Mouse (Mus musculus) layer of hippocampus, adult 9-11 months (tissue): ENCODE measurements around the gene Map7d1.

Experiments
- DNase-seq: peaks from one replicate; pipeline ENCODE4 v3.0.0; 2022

The Map7d1 gene

GRCm38 (mm10) chr4:126200656-126201055, 55.5 kb downstream of the Map7d1 start:
- no peak for DNase-seq

- DNase-seq = no peak
Observed at GRCm38 (mm10) chr4:126200036-126200435, 56.1 kb downstream of the Map7d1 start.

- DNase-seq = no peak
Observed at GRCm38 (mm10) chr4:126199556-126199955, 56.6 kb downstream of the Map7d1 start.

GRCm38 (mm10) chr4:126197485-126197884, 58.7 kb downstream of the Map7d1 start:
- no peak for DNase-seq

GRCm38 (mm10) chr4:126194916-126195315, 61.2 kb downstream of the Map7d1 start:
- DNase-seq = no peak

- DNase-seq = no peak
Observed at GRCm38 (mm10) chr4:126194216-126194615, 61.9 kb downstream of the Map7d1 start.

- DNase-seq = no peak
Observed at GRCm38 (mm10) chr4:126190636-126191035, 65.5 kb downstream of the Map7d1 start.

- no peak for DNase-seq
Observed at GRCm38 (mm10) chr4:126187096-126187495, 69.0 kb downstream of the Map7d1 start.

- DNase-seq = no peak
Observed at GRCm38 (mm10) chr4:126183034-126183433, 73.1 kb downstream of the Map7d1 start.
